Mouse (Mus musculus): ENCODE measurements around the gene Gabbr2.

DNA sequence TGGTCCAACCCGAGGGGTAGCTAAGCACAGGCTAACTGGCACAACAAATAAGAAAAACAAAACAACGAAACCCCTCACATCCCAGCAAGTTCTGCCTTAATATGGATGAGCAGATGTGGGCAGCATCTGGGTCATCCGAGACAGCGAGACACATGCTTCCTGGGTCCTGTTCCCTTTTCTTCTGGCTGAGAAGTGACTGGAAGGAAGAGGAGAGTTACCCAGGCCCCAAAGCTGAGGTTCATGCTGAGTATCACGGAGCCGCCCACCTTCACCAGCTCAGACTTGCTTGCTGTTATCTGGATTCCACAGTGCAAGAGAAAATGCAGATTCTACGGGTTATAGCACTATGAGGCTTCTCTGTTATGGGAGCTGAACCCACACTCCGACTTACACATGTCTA lies 370.7 kb downstream of the Gabbr2 start:
- TF ChIP-seq GATA1 (IDR thresholded peaks at IDR 0.05; ENCODE audit: borderline replicate concordance, low read length) (no peak), FLI1 (IDR thresholded peaks at IDR 0.05; ENCODE audit: low read length) (no peak)

Data from megakaryocyte, embryonic 14.5 days (primary cell).